Mouse (Mus musculus): Measurements from ENCODE around the gene Hoxb3. TPM values are rescaled to one million over a fixed set of nuclear protein-coding genes. Genes with fewer than 3 reads are reported as not detected.

The Hoxb3 gene
- polyA plus RNA-seq, 1 experiment: not detected

DNA sequence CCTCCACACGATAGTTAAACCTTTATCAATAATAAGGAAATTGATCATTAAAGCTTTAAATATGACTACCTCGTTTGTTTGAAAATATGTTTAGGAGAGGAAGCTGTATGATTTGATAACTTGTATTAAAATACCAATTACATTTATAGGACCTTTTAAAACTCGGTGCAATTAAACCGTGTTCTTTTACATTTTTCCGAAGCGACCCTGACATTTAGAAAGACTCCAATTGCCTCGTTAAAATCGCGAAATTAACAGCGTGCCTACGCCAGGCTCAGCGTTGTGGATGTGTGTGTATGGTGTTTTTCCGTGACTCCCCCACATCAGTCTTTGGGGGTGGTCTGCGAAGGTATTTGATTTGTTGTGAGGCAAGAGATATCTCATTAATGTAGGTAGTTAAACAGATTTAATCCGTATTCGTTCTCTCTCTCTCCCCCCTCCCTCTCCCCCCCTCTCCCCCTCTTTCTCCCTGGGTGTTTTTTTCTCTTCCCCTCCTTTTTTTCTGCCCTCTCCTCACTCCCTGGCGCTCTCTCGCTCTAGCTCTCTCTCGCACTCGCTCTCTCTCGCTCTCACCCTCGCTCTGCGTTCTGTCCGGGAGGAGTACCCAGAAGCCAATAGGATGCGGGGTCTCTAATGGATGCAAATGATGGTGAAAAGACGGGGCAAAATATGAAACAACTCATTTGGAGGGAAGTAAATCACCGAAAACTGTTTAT lies 41.1 kb upstream of the Hoxb3 start, which contains the start of gene Hoxb8:
Gene Hoxb8, plus strand, starts transcription at position 51 of the 716 bp plus-strand sequence.
- TF ChIP-seq CTCF (IDR thresholded peaks at IDR 0.05; ENCODE audit: extremely low read depth, insufficient read depth, low read length): no peak
- TF ChIP-seq POLR2A (IDR thresholded peaks at IDR 0.05; ENCODE audit: extremely low read depth, insufficient read depth, low read length): no peak
- no peak within 1 kb of the TSS for H3K27ac ChIP-seq (ENCODE audit: insufficient read depth, low read length)
- no peak within 1 kb of the TSS for H3K4me3 ChIP-seq (ENCODE audit: insufficient read depth, low read length)
- H3K4me1 ChIP-seq (ENCODE audit: control insufficient read depth, insufficient read depth, low read length): no peaks in the 10 kb centered on the region

GRCm38 (mm10) chr11:96282795-96283430 lies 40.2 kb upstream of the Hoxb3 start:
- no peak overlapping the region for H3K27ac ChIP-seq (ENCODE audit: insufficient read depth, low read length)
- no peaks in the 10 kb centered on the region for H3K4me1 ChIP-seq (ENCODE audit: control insufficient read depth, insufficient read depth, low read length)
- no peak overlapping the region for H3K4me3 ChIP-seq (ENCODE audit: insufficient read depth, low read length)
- no peak for TF ChIP-seq POLR2A (IDR thresholded peaks at IDR 0.05; ENCODE audit: extremely low read depth, insufficient read depth, low read length)
- no peak for TF ChIP-seq CTCF (IDR thresholded peaks at IDR 0.05; ENCODE audit: extremely low read depth, insufficient read depth, low read length)

- H3K4me1 ChIP-seq (ENCODE audit: control insufficient read depth, insufficient read depth, low read length): no peaks in the 10 kb centered on the region
- TF ChIP-seq CTCF (IDR thresholded peaks at IDR 0.05; ENCODE audit: extremely low read depth, insufficient read depth, low read length): no peak
- TF ChIP-seq POLR2A (IDR thresholded peaks at IDR 0.05; ENCODE audit: extremely low read depth, insufficient read depth, low read length): no peak
- H3K4me3 ChIP-seq (ENCODE audit: insufficient read depth, low read length): no peak overlapping the region
- H3K27ac ChIP-seq (ENCODE audit: insufficient read depth, low read length): no peak overlapping the region
These were observed 38.9 kb upstream of the Hoxb3 start for GRCm38 (mm10) chr11:96284041-96284749.

DNA sequence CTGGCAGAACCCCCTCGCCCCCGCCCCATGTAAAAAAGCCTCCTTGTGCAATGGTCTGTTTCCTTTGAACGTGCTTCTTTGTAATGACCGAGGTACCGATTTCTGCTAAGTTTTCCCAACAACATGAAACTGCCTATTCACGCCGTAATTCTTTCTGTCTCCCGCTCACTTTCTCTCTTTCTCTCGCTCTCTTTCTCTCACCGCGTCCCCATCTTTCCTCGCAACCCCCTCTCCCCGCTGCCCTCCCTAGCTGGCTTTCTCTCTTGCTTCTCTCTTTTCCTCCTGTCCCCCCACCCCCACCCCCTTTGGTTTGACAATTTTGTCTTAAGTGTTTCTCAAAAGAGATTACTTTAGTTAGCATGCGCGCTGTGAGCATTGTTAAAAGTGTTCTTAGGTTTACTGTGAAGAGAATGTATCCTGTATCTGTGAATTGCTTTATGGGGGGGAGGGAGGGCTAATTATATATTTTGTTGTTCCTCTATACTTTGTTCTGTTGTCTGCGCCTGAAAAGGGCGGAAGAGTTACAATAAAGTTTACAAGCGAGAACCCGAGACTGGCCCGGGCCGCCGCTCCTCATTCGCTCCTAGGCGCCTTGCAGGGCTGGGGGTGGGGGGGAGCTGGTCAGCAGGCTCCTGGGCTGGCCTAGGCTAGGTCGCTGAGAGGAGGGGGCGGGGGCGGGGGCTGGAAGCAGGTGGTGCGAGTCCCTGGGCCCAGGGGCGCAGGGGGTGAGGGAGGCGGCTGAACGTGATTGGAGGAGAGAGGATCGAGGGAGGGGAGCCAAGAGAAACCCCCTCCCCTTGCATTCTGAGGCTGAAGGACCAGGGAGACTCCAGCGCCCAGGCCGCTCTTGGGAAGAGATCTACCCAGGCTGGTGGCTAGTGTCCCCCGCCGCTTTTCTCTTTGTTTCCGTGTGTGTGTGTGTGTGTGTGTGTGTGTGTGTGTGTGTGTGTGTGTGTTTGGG lies 38.1 kb upstream of the Hoxb3 start:
- H3K4me1 ChIP-seq (ENCODE audit: control insufficient read depth, insufficient read depth, low read length): no peaks in the 10 kb centered on the region
- H3K27ac ChIP-seq (ENCODE audit: insufficient read depth, low read length): no peak overlapping the region
- no peak overlapping the region for H3K4me3 ChIP-seq (ENCODE audit: insufficient read depth, low read length)
- TF ChIP-seq CTCF (IDR thresholded peaks at IDR 0.05; ENCODE audit: extremely low read depth, insufficient read depth, low read length): no peak
- no peak for TF ChIP-seq POLR2A (IDR thresholded peaks at IDR 0.05; ENCODE audit: extremely low read depth, insufficient read depth, low read length)

DNA sequence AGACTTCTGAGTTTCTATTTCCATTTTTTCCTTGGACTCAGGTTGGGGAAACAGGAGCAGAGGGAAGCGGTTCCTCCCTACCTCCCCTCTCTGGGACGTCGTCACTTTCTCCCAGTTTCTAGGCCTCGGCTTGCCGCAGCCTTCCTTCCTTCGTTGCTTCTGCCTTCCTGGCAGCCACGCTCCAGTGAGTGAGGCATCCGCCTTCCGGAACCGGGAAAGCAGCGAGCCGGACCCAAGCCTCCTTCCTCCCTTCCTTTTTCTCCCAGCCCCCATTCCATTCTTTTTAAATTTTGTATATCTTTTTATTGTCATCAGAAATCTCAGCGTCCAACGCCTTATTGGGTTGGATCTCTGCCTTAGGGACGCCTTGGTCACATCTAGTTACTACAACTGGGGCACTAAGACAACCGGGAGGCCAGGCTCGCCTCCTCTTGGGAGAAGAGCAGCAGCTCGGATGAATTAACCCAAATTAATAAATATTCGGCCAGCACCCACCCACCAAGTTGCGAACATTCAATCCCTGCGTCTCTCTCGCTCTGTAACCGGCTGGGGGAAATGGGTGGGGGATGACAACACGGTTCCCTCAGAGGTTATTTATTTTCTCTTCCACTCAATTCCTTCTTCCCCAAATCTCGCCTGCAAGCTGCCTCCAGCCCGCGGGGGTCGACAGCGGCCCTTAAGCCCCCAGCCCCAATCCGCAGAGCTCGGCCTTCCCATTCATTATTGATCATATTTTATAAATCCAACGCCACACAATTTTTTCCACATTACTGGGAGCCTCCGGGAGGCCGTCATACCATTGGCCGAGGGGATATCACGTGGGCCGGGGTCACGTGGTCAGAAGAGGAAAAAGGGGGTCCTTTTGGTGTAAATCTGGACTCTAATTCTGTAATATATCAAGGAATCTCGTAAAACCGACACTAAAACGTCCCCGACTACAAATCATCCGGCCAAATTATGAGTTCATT lies 37.1 kb upstream of the Hoxb3 start, which contains the start of gene Hoxb7:
Gene Hoxb7, plus strand, starts transcription at position 853 of the 968 bp plus-strand sequence.
- H3K4me1 ChIP-seq (ENCODE audit: control insufficient read depth, insufficient read depth, low read length): no peaks in the 10 kb centered on the region
- TF ChIP-seq CTCF (IDR thresholded peaks at IDR 0.05; ENCODE audit: extremely low read depth, insufficient read depth, low read length) (no peak), POLR2A (IDR thresholded peaks at IDR 0.05; ENCODE audit: extremely low read depth, insufficient read depth, low read length) (no peak)
- no peak within 1 kb of the TSS for H3K27ac ChIP-seq (ENCODE audit: insufficient read depth, low read length)
- no peak within 1 kb of the TSS for H3K4me3 ChIP-seq (ENCODE audit: insufficient read depth, low read length)

DNA sequence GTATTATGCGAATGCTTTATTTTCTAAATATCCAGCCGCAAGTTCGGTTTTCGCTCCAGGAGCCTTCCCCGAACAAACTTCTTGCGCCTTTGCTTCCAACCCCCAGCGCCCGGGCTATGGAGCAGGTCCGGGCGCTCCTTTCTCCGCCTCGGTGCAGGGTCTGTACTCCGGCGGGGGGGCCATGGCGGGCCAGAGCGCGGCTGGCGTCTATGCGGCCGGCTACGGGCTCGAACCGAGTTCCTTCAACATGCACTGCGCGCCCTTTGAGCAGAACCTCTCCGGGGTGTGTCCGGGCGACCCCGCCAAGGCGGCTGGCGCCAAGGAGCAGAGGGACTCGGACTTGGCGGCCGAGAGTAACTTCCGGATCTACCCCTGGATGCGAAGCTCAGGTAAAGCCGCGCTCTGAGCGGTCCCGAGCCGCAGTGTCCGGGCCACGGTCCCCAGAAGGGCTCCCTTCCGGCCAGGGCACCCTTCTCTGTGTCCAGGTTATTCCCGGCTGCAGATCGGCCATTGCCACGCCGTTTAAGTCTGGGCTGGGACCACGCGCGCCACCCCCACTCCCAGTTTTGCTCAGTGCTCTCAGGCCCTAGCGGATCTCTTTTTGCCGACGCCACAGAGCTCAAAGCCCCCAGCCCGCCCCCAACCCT lies 36.3 kb upstream of the Hoxb3 start:
- TF ChIP-seq POLR2A (IDR thresholded peaks at IDR 0.05; ENCODE audit: extremely low read depth, insufficient read depth, low read length) (no peak), CTCF (IDR thresholded peaks at IDR 0.05; ENCODE audit: extremely low read depth, insufficient read depth, low read length) (no peak)
- Histone ChIP-seq H3K4me1 (ENCODE audit: control insufficient read depth, insufficient read depth, low read length) (no peaks in the 10 kb centered on the region), H3K4me3 (ENCODE audit: insufficient read depth, low read length) (no peak overlapping the region), H3K27ac (ENCODE audit: insufficient read depth, low read length) (no peak overlapping the region)

DNA sequence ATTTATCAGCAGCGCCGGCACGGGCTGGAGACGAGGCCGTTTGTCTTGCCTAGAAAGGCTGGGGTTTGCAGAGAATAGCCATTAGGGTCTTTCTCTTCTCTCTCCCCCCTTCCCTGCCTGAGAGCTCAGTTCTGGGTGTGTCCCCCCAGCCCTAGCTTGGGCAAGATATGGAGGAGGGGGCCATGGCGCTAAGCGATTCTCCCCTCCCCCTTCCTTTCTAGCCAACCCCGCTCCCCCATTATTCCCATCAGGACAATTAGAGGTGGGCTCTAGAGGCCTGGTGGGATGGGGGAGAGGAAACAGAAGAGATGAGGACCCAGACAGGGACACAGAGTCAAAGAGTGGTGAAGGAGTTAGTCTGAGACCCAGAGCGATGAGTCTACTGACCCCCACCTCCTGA lies 35.7 kb upstream of the Hoxb3 start:
- no peak overlapping the region for H3K27ac ChIP-seq (ENCODE audit: insufficient read depth, low read length)
- no peaks in the 10 kb centered on the region for H3K4me1 ChIP-seq (ENCODE audit: control insufficient read depth, insufficient read depth, low read length)
- H3K4me3 ChIP-seq (ENCODE audit: insufficient read depth, low read length): no peak overlapping the region
- TF ChIP-seq POLR2A (IDR thresholded peaks at IDR 0.05; ENCODE audit: extremely low read depth, insufficient read depth, low read length) (no peak), CTCF (IDR thresholded peaks at IDR 0.05; ENCODE audit: extremely low read depth, insufficient read depth, low read length) (no peak)
